Mouse (Mus musculus): ENCODE data around the gene Irf3.

Gene Irf3

DNA sequence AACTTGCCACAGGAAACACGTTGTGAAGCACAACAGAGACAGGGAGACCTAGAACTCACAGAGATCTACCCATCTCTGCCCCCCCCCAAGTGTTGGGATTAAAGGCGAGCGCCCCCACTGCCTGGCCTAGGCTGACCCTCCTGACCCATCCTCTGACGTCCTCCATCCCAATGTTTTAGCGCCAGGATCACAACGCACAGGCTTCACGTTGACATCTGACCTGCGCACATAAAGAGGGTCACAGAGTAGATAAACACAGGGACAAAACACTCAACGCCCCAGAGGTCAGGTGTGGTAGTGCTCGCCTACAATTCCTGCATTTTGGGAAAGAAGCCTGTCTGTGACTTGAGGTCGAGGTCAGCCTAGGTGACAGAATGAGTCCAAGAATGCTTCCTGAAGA lies 39.3 kb downstream of the Irf3 start:
- DNase-seq: no peak

DNA sequence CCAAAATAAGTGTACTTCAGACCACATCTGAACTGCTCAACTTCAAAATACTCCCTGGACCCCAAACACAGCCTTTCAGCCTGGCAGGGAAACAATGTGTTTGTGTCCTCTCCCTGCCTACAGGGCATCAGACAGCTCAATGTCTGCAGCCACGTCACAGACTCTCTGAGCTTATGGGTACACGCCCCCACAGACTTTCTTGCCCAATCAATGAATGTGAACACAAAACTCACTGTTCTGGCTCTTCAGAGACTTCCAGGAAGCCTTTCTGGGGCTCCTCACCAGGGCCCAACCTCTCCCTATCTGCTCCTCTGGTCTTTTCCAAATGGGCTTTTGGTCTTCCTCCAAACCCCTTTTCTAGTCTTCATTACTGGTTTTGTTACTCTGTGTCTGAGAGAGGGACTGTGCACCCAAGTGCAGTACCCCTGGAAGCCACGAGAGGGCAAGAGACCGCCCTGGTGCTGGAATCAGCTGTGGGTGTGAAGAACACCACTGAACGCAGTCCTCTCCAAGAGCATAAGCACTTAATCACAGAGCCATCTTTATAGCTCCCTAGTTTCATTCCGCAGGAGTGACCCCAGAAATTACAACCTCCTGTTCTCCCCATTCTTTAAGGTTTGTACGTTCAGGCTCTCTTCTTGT lies 40.4 kb downstream of the Irf3 start:
- DNase-seq: peak; percentile 66 to 82

DNA sequence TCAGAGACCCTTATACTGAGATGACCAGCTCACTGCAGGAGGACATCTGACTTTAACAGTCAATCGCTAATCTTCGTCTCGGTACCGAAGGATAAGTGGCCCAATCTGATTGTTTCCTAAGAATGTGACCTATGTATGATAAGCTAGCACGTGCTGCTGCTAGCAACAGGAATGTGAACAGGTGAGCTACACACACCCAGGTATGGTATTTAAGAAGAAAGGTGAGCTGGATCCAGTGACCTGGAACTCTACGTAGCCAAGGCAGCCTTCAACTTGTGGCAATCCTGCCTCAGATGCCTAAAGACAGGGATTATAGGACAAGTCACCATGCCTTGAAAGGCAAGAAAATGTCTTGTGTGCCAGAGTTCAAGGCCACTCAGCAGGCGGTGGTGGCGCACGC lies 41.0 kb downstream of the Irf3 start:
- no peak for DNase-seq

DNA sequence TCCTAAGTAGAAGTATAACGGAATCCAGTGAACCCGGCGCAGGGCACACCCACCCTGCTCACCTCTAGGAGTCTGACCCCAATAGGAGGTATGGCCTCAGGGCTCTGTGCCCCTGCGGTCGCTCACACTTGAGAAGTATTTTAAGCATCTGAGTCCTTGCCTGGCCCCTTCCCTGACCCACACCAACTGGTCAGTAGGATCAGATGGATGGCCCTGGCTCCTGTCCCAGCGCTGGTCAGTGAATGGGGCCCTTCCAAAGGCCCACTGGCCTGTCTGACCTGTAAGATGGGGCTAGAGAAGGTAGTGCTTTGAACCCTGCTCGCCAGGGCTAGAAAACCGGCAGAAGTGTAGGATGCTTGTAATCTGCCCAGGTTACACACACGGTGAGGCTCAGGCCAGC lies 43.4 kb downstream of the Irf3 start:
- no peak for DNase-seq

DNA sequence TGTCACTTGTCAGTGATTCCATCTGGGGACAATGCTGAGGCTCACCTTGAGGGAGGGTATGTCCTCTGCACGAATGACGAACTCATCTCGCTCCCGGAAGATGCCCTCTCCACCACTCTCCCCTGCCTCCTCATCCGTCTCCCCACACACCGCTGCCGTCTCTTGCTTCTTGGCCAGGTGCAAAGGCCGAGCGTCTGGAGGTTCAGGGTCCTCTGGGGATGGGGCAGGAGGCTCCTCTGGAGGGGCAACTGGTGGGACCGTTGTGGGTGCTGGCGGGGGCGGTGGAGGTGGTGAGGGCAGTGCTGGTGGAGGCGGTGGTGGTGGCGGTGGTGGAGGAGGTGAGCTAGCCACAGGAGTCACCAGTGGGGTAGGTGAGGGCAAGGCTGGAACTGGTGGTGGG lies 45.9 kb downstream of the Irf3 start:
- DNase-seq: no peak

DNA sequence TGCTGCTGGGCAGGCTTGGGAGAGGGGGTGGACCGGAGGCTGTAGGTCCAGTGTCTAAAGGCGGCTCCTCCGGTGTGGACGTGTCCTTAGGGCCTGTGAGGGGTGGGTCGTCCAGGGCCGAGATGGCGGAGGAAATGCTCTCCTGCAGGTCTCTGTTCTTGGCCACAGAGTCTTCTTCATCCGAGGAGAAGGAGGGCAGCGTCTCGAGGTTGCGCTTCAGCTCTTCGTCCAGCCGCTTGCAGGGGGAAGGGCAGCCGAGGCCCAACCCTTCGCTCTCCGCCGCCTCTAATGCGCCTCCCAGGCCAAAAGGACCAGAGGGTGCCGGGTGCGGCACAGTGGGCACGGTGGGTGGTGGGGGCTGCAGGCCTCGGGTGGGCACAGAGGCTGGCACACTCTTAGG lies 48.3 kb downstream of the Irf3 start:
- no peak for DNase-seq

DNA sequence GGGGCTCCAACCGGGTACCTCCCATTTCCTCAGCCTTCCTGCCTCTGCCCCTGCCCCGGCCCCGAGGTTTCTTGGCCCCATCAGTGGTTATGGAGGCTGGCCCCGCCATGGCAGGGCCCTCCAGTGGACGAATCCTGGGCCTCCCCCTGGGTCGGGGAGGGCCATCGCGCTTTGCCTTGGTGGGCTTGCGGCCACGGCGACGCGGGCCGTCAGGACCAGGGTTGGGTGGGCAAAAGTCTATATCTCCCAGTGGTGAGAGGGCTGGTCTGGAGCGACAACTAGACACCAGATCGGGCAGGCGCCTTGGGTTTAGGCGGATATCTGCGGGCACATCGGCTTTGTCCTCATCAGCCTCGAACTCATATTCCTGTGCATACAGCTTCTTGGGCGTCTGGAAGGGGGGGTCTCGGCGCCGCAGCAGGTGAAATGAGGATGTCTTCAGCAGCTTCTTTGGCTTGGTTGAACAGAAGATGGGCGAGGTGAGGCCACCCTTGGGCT lies 49.5 kb downstream of the Irf3 start:
- no peak for DNase-seq

DNA sequence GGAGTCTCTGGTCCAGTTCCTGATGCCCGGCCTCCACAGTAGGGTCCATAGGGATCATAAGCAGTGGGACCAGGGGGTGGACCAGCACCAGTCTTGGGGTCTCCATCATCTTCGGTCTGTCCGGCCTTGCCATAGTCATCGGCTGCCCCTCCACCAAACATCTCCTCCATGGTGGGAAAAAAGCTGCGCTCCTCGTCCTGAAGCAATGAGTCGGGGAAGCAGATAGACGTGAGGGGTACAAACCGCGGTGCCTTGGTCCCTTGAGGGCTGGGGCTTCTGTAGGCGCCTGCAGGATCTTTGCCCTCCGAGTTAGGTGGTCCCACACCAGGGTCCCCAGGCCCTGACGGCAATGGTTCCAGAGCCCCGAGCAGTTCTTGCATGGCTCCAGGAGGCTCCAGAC lies 50.0 kb downstream of the Irf3 start:
- no peak for DNase-seq

DNA sequence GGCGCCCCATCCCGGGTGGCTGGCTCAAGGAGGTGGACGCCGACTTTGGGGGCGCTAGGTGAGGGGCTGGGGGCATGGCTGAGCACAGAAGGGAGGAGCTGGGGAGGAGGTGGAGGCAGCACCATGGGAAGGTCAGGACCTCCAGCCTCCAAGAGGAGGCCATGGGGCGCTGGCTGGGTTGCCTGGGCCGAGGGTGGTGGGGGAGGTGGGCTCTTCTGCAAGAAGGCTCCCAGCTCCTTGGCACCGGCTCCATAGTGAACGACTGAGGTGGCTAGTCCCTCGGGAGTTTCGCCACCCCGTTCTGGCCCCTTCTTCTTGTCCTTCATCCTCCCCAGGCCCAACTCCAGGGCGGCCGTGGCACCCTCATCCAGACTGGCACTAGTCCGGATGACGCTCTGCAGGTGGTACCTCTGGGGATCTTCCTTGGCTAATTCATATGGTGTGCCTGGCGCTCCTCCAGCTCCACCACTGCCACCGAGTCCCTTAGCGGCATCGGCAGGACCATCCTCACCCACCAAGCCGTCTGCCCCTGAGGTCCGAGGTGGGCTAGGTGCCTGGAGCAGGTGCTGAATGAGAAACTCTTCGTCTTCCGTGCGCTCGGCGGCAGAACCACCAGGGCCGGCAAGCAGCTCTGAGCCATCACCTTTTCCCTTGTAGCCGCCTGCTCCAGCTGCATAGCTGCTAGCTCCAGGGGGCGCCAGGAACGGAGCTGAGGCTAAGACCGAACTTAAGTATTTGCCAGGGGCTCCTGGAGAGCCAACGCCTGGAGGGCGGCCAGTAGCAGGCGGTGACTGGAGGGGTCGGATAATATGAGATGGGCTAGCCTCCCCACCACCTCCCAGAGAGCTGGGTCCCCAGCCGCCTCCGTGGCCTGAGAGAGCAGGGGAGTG lies 50.8 kb downstream of the Irf3 start:
- DNase-seq: no peak

DNA sequence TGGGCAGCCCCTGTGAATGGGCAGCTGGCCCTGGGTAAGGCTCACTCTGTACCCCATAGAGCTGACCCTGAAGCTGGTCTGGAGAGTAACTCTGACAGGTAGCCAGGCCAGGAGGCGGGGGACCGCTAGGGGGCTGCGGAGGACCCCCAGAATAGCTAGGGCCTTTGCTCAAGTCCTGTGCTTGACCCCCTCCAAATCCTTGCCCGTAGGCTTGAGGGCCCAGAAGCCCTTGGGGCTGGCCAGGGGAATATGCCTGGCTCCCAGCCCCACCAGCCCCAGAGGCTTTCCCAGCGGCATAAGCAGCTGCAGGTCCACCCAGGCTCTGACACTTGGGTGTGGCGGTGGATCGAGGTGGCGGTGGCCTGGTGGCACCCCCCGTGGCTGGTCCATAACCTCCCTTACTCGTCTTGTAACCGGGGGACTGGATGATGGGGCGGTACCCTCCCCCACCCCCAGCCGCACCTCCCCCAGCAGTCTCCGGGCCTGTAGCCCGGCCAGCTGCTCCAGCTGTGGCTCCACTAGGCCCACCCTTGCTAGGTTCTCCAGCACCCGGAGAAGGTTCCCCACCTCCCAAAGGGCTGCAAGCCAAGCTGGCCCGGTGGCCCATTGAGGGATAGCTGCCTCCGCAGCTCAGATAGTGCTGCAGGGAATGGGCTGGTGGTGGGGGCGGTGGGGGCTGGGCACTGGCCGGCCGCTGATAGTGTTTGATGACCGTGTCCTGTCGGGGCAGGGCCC lies 51.6 kb downstream of the Irf3 start:
- no peak for DNase-seq

DNA sequence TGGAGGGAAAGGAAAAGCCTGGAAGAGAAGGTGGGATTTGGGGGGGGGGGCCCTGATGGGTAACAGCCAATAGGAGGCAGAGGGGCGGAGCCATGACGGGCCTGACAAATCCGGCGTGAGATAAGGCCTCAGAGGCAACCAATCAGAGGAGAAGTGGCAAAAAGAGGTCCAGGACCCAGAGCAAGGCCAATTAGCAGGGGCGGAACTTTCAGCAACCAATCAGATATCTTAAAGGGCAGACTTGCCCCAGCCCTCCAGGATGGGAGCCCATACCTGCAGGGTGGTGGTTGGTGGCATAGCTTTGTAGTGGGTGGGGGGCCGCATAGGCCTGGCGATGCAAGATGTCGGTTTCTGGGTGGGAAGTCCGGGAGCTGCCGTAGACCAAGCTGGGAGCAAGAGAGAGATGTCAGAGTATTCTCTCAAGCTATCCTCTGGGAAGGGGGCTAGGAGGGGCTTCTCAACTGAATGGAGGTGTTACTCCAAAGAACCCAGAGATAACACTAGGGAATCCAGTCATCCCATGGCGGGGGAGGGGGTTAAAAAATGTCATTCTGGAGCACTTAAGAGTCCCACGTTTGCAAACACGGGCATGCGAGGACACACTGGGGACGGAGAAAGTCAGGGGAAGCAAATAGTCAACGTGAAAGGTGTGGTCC lies 53.6 kb downstream of the Irf3 start:
- peak; percentile 83 to 89 for DNase-seq

DNA sequence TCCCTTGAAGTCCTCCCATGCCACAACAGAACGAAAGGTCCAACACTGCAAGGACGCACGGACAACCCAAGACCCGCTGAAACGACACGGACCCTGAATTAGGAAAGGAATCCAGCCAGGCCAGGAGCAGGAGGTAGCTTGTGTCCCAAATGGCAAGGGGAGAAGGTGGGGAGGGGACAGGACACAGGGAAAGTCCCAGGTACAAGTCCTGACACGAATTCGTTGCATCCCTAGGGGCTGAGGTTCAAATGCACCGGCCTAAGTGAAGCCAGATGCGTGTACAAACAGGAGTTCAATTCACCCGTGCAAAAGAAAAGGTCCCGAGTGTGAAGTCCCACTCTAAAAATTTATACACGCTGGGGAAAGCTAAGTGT lies 54.1 kb downstream of the Irf3 start:
- no peak for DNase-seq
